Mouse (Mus musculus) cerebellum, adult 9-10 months (tissue): ENCODE data around the gene Adarb1.

Source experiments
- DNase-seq: peaks from one replicate; pipeline ENCODE4 v3.0.0; 2022

The Adarb1 gene

GRCm38 (mm10) chr10:77258041-77258590 lies 160.0 kb downstream of the Adarb1 start:
- peak; percentile 51 for DNase-seq

DNA sequence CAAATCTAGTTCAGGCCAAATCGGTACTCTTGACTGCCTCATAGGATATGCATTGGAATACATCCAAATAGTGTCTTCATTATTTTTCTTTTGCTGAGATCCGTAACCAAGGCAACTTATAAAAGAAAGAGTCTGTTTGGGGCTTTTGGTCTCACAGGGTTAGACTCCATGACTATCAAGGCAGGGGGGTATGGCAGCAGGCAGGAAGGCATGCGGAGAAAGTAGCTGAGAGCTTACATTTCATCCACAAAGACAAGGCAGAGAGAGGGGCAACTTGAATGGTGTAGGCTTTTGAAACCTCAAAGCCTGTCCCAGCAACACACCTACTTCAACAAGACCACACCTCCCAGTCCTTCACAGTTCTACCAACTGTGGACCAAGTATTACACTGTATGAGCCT lies 162.4 kb downstream of the Adarb1 start:
- DNase-seq, result no peak

- no peak for DNase-seq
Observed at GRCm38 (mm10) chr10:77255231-77255630, 162.8 kb downstream of the Adarb1 start.

DNA sequence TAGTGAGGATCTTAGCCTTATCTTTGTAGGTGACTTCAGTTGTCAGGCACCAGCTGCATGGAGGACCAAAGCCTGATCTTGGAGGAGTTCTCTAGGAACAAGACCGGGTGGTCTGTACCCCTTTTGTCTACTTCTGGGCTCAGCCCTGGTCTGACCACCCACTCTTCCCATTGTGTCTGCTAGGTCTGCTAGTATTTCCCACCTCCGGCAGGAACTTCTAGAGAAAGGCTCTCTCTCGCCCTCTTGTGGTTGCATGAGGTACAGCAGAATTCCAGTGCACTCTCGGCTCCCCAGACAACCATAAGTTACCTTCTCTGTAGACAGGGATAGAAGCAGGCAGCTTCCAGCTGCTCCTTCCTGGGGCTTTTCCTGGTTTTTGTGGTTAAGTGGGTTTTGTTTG lies 165.3 kb downstream of the Adarb1 start:
- peak; percentile 87 for DNase-seq

- peak; percentile 83 for DNase-seq
Observed at GRCm38 (mm10) chr10:77251784-77252539, 166.1 kb downstream of the Adarb1 start.

- DNase-seq, result peak; percentile 71
Observed at GRCm38 (mm10) chr10:77251223-77251783, 166.8 kb downstream of the Adarb1 start.

- DNase-seq, result no peak
Observed at GRCm38 (mm10) chr10:77247707-77248106, 170.4 kb downstream of the Adarb1 start.

DNA sequence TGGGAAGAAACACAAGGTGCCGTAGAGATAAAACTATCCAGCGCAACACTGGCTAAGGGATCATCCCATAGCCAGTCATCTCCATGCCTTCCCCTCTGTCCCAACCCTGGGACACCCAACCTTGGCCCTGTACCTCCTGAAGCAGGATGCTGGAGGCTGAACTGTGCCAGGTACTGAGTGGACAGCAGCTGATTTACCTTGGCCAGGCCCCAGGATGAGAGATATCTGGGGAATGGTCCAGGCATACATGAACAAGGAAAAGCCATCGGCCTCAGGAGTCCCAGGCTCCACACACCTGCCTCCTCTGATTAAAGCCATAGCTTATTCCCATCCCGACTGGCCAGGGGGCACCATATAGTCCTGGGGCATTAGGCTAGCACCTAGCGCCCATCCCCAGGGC lies 171.0 kb downstream of the Adarb1 start:
- no peak for DNase-seq

DNA sequence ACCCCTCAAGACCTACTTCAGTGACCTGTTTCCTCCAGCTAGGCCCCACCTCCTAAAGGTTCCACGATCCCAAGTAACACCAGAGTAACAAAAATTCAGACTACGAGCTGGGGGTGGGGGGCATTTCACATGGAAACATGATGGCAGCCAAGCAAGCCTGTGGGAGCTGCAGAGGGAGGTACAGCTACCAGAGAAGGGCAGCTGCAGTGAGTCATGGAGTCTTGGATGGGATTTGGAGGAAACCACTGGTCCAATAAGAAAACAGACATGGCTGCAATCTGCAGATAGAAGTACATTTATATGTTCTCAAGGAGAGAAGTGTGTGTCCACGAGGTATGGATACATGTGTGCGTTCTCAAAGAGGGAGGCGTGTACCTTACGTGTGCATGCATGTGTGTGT lies 173.3 kb downstream of the Adarb1 start:
- no peak for DNase-seq

GRCm38 (mm10) chr10:77243572-77244161 lies 174.4 kb downstream of the Adarb1 start:
- DNase-seq, result peak; percentile 32

GRCm38 (mm10) chr10:77242871-77243270 lies 175.2 kb downstream of the Adarb1 start:
- no peak for DNase-seq

DNA sequence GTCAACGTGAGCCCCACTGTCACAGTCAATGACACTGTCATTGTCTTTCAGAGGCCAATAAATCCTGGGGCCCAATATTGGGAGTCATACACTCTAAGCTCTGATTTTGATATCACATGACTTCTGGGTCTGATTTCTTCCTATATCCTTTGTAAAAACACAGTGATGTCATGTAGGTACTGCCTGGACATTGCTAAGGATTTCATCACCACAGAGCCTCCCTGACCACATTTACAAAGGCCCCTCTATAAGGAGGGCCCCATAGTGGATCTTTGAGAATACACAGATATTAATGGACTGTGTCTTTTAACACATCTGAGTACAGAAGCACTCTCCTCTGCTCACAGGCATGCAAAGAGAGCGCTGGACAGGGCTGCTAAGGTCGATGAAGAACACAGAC lies 175.7 kb downstream of the Adarb1 start:
- DNase-seq, result no peak

- no peak for DNase-seq
Observed at GRCm38 (mm10) chr10:77240764-77241163, 177.3 kb downstream of the Adarb1 start.
